Mouse (Mus musculus) lung, postnatal 36 days (tissue): ENCODE measurements around the gene Srrm3.

ENCODE experiments used
- DNase-seq: peaks from one replicate; pipeline ENCODE4 v3.0.0; 2022; ENCODE audit warnings: mixed read lengths

The Srrm3 gene

DNA sequence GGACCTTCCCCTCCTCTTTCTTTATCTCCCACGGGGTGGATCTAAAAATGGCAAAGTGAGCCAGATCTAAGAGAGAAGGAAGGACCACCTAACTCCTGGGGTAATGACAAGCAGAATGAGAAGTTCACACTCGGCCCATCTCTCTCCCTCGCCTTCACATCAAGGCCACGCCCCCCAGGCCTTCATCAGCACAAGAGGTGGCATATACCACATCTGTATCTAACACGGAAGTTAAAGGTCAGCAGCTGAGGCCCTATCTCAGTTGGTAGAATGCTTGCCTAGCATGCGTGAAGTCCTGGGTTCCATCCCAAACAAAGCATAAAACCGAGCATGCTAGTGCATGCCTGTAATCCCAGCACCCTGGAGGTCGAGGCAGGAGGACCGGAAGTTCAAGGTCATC lies 67.1 kb downstream of the Srrm3 start:
- DNase-seq, result no peak

DNA sequence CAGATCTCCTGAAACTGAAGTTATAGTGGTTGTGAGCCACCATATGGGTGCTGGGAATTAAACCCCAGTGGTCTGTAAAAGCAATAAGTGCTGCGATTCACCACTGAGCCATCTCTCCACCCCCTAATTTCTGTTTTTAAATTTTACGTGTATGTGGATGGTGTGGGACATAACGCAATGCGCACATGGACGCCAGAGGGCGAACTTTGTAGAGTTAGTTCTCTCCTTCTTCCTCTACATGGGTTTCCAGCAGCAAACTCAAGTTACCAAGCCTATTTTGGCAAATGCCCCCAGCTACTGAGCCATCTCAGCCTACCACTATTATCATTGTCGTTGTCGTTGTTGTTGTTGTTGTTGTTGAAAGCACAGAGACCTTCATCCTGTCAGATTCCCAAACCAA lies 70.5 kb downstream of the Srrm3 start:
- peak; percentile 91 for DNase-seq

DNA sequence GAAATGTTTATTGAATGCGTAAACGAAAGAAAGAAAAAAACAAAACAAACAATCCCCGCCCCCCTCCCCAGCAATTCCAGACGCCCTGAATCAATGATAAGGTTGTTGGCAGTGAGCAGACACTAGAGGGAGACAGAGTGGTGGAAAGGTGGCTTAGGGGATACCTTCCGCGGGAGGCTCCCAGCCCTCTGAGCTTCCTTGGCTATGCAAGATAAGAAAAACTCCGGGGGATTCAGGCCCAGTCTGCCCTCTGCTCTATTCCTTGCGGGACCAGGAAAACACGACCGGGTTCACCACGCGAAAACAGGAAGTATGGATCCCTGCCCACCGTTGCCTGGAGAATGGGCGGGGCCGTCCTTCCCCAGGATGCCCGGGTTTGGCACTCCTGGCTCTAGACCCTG lies 71.1 kb downstream of the Srrm3 start:
- peak; percentile 80 for DNase-seq

DNA sequence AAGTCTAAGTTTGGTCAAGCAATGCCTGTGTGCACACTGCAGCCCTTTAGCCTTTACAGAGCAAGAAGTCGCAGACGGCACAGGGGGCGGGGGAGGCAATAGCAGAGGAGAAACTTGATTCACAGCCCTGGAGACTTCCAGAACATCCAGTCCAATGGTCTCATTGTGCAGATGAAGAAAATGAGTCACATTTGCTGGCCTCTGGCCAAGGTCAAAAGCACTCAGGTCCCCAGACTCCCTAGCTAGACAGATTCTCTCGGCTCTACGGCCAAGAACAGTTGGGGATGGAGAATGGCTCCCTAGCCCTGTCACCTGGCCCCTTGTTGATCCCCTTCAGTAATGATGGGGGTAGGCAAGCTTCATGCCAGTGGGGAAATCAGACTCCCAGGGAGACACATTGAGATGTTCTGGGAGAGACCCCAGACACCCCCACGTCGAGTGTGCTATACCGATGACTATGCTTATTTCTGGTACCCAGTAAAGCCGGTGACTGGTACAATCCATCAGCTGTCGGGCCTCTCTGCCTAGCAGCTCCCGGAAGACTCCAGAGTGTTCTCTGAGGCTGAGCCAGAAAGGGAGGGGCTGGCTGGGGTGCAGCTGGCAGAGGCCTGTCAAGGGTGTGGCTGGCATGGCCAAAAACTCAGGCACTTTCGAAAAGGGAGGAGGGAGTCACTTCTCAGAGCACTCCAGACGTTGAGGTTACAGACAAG lies 72.9 kb downstream of the Srrm3 start:
- DNase-seq, result peak; percentile 96

DNA sequence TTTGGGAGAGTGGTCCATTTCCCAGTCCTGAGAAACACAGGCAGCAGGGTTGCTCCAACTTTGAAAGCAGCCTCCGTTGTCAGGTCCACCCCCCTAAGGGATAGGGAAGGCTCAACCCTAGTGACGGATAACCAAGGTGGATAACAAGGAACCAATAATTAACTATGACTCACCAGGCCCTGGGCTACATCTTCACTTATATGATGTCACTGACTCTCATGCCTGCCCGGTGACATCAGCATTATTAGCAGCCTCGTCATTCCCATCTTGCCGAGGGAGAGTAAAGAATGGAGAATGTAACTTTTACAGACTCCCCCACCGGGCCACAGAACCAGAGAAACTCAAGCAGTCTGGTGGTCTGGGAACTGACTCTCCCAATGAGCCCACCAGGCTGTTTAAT lies 78.0 kb downstream of the Srrm3 start:
- DNase-seq, result no peak

DNA sequence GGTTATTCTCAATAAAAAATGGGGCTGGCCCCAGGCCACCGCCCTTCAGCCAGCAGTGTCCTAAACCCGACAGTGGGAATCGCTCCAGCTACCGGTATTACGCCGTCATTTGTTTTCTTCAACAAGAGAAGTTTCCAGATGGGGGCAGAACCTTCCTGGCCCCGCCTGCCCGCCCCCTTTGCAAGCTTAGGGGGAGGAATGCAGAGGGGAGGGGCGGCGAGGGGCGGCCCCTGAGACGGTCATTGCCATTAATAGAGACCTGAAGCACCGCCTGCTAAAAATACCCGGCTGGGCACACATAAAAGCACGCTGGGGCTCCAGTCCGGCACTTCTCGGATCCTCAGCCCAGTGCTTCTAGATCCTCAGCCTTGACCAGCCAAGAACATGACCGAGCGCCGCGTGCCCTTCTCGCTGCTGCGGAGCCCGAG lies 81.0 kb downstream of the Srrm3 start, which contains the start of gene Hspb1:
Hspb1 (plus strand) TSS at position 245 of the 428 bp plus-strand sequence.
- peak; percentile 97 for DNase-seq

DNA sequence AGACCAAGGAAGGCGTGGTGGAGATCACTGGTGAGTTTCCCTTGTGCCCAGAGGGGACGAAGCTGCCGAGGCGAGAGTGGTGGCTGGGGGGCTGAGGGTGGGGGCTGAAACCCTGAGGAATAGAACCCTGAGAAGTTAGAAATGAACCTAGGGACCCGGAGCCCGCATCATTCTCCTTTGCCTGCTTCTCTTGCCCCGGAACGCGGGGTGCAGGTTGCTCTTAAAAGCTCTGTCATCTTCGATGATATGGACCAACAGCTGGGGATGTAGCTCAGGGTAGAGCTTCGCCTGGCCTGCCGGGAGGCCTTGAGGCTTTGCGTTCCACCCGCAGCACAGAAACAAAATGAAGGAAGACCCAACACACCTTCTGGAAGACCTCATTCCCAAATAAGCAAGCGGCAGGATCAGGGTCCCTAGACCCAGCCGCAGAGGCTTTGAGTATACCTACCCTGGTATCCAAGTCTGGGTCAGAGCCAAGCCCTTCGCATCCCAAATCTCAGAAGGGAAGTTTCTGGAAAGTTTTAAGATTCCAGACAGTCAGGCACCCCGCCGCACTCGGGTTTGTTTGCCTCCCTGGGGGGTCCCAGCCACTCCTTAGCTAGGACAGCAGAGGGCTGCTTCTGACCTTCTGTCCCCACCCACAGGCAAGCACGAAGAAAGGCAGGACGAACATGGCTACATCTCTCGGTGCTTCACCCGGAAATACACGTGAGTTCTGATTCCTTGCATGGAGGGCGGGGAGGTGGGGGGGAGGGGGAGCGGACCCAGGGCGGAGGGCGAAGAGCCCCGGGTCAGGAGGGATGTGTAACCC lies 81.9 kb downstream of the Srrm3 start:
- peak; percentile 34 for DNase-seq

DNA sequence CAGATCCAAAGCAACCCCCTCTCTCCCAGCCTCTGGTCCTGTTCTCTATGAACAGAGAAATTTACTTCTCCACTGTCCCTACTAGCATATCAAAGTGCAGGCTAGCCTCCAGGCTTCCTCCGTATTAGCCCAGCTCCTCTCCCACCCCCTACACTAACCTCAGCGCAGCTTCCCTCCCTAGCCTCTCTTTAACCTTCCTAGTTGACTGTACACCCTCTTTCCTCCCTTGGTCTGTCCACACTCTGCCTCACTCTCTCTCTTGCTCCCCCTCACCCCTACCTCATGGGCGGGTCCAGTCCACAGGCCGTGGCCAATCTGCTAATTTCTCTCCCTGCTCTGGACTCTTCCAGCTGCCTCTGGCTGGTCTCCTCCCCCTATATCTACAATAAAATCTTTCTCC lies 83.6 kb downstream of the Srrm3 start:
- no peak for DNase-seq

DNA sequence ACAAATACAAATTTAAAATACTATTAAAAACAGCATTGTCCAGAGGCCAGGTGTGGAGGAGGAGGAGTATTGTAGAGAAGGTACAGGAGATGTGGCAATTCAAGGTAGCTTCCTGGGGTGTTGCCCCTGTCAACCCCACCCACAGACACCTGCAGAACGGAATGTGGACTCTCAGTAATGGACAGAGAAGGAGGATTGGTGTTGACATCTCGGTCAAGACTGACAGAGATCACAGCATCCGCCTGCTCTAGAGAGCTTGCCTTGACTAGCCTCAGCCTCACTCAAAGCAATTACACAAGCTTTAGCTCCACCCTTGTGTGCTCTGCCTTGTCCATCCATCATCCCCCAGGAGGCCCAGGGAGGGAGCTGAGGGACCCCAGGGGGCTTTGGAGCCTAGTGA lies 84.2 kb downstream of the Srrm3 start:
- no peak for DNase-seq

DNA sequence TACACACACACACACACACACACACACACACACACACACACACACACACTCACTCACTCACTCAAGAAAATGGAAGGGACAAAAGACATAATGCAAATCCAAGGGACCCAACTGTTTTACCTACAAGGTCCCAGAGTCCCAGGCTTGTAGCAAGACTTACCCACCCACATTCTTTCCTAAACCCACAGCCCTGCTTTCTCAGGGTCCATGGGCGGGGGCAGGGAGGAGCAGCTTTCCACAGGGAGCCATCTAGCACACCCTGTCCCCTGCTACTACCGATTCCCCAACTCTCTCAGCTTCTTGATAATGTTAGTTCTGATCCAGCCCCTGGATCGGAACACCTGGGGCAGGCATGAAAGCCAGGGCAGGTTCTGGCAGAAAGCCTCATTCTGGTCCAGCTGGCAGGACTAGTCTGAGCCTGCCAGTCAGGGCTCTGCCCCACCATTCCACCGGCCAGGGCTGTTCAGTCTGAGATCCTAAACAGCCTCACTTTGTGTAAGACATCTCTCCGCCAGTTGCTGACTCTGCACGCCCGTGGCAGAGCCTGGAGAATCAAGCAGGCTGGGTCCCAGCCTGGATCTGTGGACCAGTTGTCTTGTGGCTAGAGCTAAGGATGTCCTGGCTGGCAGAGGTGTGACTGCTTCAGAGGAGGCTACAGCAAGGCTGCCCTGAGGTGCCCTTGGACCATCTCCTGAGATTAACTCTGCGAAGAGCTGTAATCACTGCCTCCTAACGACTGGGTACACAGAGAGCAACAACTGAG lies 86.1 kb downstream of the Srrm3 start:
- no peak for DNase-seq

DNA sequence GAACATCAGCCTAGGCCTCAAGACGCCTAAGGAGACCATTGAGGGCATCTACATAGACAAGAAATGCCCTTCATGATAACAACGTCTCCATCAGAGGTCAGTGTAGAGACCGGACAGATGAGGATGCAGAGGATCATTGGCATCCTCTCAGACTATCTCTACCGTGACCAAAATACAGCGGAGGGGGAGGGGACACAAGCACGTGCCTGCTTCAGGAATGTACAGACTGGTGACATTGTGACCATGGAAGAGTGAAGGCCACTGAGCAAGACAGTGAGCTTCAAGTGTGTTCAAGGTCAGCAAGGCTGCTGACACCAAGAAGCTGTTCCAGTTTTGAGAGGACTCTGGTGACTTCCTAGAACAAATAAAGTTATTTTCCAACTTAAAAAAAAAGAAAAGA lies 88.3 kb downstream of the Srrm3 start:
- no peak for DNase-seq

DNA sequence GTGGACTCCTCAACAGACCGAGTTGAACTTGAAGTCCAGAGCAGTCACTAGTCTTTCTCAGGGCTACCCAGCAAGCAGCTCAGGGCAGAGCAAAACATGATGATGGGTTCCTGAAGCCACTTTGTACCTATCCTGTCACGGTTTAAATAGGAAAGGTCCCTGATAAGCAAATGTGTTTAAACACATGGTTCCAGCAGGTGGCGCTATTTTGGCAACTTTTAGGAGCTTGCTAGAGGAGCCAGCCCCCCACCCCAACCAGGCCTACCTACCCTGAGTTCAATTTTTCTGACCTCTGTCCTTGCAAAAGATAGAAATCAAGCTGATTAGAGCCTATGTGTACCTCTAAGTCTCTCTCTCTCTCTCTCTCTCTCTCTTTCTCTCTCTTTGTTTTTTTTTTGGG lies 91.3 kb downstream of the Srrm3 start:
- DNase-seq, result peak; percentile 75

DNA sequence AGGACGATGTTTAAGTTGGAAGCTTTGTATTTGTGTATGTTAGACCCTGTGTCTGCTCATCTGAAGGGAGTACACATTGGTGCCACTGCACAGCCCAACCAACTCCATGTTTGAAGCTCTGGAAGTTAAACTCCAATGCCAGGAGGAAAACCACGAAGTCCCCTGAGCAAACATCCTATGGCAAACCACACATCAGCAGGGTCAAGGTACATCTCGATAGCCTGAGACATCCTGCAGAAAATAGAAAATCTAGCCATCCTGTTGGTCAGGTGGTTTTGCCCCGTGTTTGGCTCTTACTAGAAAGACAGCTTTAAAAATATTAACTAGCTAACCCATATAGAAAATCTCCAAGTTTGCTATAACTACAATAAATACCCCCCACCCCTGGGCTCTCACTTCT lies 92.3 kb downstream of the Srrm3 start:
- no peak for DNase-seq

DNA sequence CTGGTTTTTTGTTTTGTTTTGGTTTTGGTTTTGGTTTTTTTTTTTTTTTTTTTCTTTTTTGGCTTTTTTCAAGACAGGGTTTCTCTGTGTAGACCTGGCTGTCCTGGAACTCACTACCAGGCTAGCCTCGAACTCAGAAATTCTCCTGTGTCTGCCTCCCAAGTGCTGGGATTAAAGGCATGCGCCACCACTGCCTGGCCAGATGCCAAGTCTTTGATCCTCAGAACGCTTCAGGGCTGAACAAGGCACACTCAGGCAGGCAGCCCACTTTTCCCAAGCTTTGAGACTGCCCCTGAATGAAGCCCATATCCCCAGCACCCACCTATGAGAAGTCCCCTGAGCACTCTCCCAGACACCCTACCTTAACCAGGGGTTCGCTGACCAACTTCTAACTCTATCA lies 93.1 kb downstream of the Srrm3 start:
- no peak for DNase-seq

DNA sequence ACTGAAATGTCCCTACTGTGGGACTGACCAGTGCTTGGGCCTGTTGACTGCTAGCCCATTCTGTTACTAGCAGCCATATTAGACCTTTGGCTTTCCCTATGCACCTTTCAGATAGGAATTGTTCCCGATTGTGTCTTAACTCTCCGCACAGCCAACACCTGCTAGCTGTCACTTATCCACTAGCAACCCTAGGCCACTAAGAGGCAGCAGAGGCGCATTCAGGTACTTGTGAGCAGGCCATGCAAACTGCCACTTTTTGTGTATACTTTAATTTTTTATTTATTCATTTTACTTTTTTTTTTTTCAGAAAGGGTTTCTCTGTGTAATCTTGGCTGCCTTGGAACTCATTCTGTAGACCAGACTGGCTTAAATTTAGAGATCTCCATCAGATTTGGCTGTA lies 94.0 kb downstream of the Srrm3 start:
- no peak for DNase-seq

DNA sequence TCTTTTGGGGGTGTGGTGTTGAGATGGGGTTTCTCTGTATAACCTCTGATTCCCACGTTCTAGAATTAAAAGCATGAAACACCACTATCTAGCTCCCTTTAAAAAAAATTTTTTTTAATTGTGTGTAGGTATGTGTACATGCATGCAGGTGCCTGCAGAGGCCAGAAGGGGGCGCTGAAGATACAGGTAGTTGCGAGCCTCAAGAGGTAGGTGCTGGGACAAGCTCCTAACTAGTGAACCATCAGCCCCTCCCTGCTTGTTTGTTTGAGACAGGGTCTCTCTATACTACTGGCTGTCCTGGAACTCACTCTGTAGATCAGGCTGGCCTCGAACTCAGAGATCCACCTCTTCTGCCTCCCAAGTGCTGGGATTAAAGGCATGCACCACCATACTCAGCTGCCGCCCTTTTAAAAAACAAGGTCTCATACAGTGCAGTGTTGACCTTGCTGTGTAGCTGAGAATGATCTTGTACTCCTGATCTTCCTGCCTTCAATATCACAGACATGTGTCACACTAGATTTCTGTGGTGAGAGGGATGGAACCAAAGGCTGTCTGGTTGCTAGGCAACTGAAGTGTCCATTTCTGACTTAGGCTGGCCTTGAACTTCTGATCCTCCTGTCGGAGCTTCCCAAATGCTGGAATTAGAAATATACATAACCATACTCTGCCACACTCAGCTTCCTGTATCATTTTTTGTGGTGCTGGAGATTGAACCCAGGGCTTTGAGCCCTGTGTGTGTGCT lies 94.8 kb downstream of the Srrm3 start:
- peak; percentile 39 for DNase-seq

DNA sequence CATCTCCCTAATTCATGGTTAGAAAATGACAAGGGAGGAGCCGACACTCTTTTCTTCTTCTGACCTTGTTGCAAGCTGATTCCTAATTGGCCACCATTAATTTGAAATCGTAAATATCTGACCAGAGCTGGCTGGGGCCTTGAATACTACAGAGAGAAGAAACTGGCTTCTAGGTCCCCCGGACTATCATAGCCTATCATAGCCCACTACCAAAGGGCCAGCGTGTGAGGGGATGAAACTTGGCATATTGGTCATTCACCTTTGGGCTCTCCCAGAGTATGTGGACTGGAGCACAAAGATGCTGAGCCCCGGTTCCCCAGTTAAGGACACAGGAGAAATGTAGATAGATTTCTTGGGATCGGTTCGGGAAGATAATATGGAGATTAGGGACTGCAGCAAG lies 96.4 kb downstream of the Srrm3 start:
- DNase-seq, result no peak

DNA sequence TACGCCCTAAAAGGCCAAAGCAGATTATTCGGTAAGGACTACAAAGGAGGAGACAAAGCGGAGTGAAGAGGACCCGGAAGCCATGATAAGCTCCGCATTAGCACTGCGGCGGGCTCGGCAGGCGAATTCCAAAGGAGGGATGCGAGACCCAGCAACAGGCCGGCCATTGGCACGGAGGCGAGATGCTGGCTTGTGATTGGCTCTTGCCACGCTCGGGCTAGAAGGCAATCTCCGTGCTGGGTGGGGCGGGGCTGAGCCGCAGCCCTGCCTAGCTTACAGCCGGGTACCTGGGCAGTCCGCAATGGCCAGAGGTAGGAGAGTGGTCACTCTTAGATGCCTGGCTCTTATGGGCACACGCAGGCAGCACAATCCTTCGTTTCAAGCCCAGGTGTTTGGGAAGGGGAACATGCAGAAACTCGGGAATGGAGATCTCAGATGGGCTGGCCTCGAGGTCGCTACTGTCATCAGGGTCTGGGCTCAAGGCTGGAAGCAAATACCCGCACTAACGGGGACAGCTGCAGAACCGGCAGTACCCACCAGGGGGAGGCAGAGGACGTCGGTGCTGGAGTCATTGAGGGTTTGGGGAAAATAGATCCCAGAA lies 97.0 kb downstream of the Srrm3 start:
- DNase-seq, result peak; percentile 94

DNA sequence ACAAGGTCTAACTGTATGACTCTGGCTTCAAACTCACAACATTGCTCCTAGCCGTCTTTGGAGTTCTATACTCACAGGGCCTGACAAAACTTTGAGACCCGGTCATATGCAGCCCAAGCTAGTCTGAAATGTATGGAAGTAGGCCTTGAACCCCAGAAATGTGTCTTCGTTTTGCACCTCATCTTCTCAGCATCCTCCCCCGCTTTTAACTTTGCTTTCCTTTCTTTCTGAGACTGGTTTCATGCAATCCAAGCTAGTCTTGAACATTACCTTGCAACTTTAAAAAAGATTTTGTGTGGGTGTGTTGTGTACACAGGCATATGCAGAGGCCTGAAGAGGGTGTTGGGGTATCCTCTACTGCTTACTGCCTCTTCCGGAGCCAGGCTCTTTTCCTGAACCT lies 97.6 kb downstream of the Srrm3 start:
- DNase-seq, result no peak

DNA sequence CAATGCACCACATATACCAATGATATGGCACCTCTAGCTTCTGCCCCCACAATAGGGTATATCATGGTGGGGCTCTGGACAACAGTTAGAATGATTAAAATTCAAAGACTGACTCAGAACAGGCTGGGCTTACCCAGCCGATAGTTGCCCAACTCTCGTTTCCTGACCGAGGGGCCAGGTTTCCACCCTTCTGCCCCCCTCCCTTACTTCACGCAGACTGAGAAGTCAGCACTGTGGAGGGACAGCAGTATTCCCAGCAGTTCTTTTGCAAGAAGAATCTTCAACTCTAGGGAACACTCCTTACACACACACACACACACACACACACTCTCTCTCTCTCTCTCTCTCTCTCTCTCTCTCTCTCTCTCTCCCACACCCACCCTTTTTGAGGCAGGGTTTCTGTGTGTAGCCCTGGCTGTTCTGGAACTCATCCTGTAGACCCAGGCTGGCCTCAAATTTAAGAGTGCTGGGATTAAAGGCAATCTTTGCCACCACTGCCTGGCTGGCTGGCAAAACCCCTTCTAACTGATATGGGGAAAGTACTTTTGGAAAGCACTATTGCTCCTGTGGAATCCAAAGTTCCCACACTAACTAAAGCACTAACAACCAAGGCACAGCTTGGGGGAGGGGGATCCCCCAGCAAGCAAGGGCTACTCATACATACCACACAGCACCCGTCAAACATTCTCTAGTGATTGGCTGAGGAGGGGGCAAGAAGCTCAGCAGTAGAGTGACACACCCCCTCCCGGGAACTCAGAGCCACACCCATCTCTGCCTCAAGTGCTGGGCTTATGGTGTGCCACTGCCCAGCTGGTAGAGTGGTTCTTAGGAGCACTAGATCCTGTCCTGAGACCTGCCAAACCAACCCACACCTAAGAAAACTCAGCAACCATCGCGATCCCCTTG lies 98.9 kb downstream of the Srrm3 start:
- DNase-seq, result peak; percentile 44

DNA sequence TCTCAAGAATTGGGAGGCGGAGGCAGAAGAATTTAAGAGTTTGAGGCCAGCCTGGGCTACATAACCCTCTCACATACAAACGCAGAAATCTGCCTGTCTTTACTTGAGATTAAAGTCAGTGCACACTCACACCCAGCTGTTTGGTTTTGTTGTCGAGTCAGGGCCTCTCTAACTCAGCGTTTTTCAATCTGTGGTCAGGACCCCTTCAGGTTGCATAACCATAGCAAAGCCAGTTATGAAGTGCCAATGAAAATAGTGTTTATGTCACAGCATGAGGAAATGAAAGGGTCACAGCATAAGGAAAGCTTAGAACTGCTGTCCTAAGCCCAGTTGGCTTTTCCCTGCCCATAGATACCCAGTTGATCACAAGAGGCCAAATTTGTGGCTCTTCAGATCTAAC lies 100.2 kb downstream of the Srrm3 start:
- peak; percentile 57 for DNase-seq
